Mouse (Mus musculus) embryonic facial prominence, embryonic 15.5 days (tissue): ENCODE data around the gene Gm21721. TPM values are rescaled to one million over a fixed set of nuclear protein-coding genes. Genes with fewer than 3 reads are reported as not detected.
"Not testable (repeated sequence)": the region's sequence is repeated elsewhere in the genome, so short reads cannot be mapped to it uniquely, and the experiment has no call there.

Source experiments
- ATAC-seq: fragments of 200-750 bp; cut with Nextera tagmentation; 2 replicates; pipeline ENCODE4 v1.8.0; 2017; ENCODE audit warnings: low read depth, moderate TSS enrichment; ENCODE audit not compliant: insufficient number of reproducible peaks, low FRiP score, low TSS enrichment
- H3K27ac ChIP-seq: fragments of 300-500 bp; sonication (generic); replicated peaks from 2 replicates; pipeline ENCODE4 v1.5.1; 2015; ENCODE audit warnings: mild to moderate bottlenecking, inconsistent platforms
- H3K27me3 ChIP-seq: fragments of 300-500 bp; sonication (generic); 2 replicates; pipeline ENCODE4 v1.6.1; 2015; ENCODE audit warnings: inconsistent platforms
- H3K36me3 ChIP-seq: fragments of 300-500 bp; sonication (generic); 2 replicates; pipeline ENCODE4 v1.6.1; 2015; ENCODE audit warnings: mild to moderate bottlenecking, inconsistent platforms
- H3K4me1 ChIP-seq: fragments of 300-500 bp; sonication (generic); 2 replicates; pipeline ENCODE4 v1.6.1; 2015; ENCODE audit warnings: inconsistent platforms
- H3K4me2 ChIP-seq: fragments of 300-500 bp; sonication (generic); replicated peaks from 2 replicates; pipeline ENCODE4 v1.6.1; 2015; ENCODE audit warnings: mild to moderate bottlenecking, inconsistent platforms
- H3K4me3 ChIP-seq: fragments of 300-500 bp; sonication (generic); replicated peaks from 2 replicates; pipeline ENCODE4 v1.5.1; 2015; ENCODE audit warnings: mild to moderate bottlenecking, inconsistent platforms
- H3K9ac ChIP-seq: fragments of 300-500 bp; sonication (generic); 2 replicates; pipeline ENCODE4 v1.6.1; 2015; ENCODE audit warnings: inconsistent platforms
- H3K9me3 ChIP-seq: fragments of 300-500 bp; sonication (generic); replicated peaks from 2 replicates; pipeline ENCODE4 v1.6.1; 2016; ENCODE audit warnings: inconsistent platforms
- WGBS: fragments of 180-500 bp; shearing (Covaris S2); methylation state at CpG from one replicate; pipeline ENCODE4 v1.1.7; 2015; 5-methylcytosine and 5-hydroxymethylcytosine counted together
- polyA plus RNA-seq: library from polyadenylated mRNA; unstranded; fragments of >200 nt; fragmentation: Nextera tagmentation; extraction: Ambion mirVana; gene quantifications from 2 replicates; pipeline ENCODE4 v1.2.1, GENCODE M21; 2015

Gm21721 gene
- polyA plus RNA-seq: not detected in 2 replicates

DNA sequence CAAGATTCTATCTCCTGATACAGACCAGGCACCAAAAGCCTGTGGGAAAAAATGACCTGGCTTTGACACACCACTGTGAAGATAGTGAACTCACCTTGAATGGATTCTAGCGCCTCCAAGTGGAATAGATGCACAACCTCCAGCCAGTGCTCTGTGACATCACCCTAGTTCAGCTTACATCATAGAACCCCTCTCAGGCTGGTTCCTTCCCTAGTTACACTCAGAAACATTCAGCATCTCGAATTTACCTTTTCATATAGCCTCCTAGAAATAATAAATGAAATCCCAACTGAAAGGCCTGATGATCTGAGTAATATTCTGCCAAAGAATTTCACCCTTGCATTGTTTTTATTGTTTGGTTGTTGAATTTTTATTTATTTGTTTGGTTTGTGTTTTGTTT is at the start of gene Gm21721:
Gene Gm21721, minus strand, starts transcription at position 101 of the 400 bp plus-strand sequence.
- H3K4me3 ChIP-seq, H3K4me1 ChIP-seq, H3K4me2 ChIP-seq, H3K27me3 ChIP-seq, ATAC-seq, H3K9me3 ChIP-seq, H3K36me3 ChIP-seq, H3K27ac ChIP-seq, H3K9ac ChIP-seq: not testable (repeated sequence)
- no CpG with 5 or more reads among the region's 2 CpGs for WGBS

Other genes with a start within 250 kb of the Gm21721 start
- gene Gm21292, start 68.3 kb downstream of the Gm21721 start, polyA plus RNA-seq: not detected in 2 replicates
- gene Gm21812, start 145.0 kb upstream of the Gm21721 start, polyA plus RNA-seq: not detected in 2 replicates
- gene Gm21874, start 214.0 kb upstream of the Gm21721 start, polyA plus RNA-seq: not detected in 2 replicates